Mouse (Mus musculus): ENCODE measurements around the gene Pglyrp2. TPM values are rescaled to one million over a fixed set of nuclear protein-coding genes. Genes with fewer than 3 reads are reported as not detected.

The Pglyrp2 gene
- total RNA-seq, 2 experiments from 2014 or later = 0.31 to 10.5 TPM

Small RNAs within 50 kb of the gene (microRNA-seq; reads per million reads assigned to microRNA genes)
- gene Gm22201 = not detected

Other genes starting within 250 kb of the Pglyrp2 start
- gene Ephx3, start 234.6 kb downstream of the Pglyrp2 start, total RNA-seq (2021) = under 1 TPM in 1 of 2 experiments, not detected in 1; 0.28 TPM
- gene Brd4, start 139.4 kb downstream of the Pglyrp2 start, total RNA-seq (2021) = 100 to 1,000 TPM; 119 to 139 TPM
- gene Akap8, start 102.9 kb downstream of the Pglyrp2 start, total RNA-seq (2021) = 100 to 1,000 TPM; 129 to 130 TPM
- gene Akap8l, start 73.6 kb downstream of the Pglyrp2 start, total RNA-seq (2021) = 100 to 1,000 TPM; 157 to 160 TPM
- 10 to 100 TPM; 66.5 to 71.9 TPM for gene Wiz, start 34.7 kb downstream of the Pglyrp2 start, total RNA-seq (2021)
- gene Rasal3, start 20.6 kb downstream of the Pglyrp2 start, total RNA-seq (2021) = 1 to 10 TPM in 1 of 2 experiments, under 1 TPM in 1; 0.96 to 1.5 TPM
- under 1 TPM in 1 of 2 experiments, not detected in 1; 0.67 TPM for gene Cyp4f39, start 28.6 kb upstream of the Pglyrp2 start, total RNA-seq (2021)
- gene Cyp4f17, start 81.9 kb upstream of the Pglyrp2 start, total RNA-seq (2021) = 10 to 100 TPM in 1 of 2 experiments, 1 to 10 TPM in 1; 9.8 to 12.7 TPM
- 10 to 100 TPM; 26.0 to 27.6 TPM for gene Cyp4f16, start 112.4 kb upstream of the Pglyrp2 start, total RNA-seq (2021)
- not detected for gene Cyp4f37, start 197.1 kb upstream of the Pglyrp2 start, total RNA-seq (2021)
- gene Cyp4f40, start 234.7 kb upstream of the Pglyrp2 start, total RNA-seq (2021) = not detected